Mouse (Mus musculus) R1 (cell line): Measurements from ENCODE around the gene Cflar.

Source experiments
- DNase-seq: peaks from one replicate; pipeline ENCODE4 v3.0.0-alpha.2; 2018; ENCODE audit warnings: low read depth, low spot score

Cflar gene

DNA sequence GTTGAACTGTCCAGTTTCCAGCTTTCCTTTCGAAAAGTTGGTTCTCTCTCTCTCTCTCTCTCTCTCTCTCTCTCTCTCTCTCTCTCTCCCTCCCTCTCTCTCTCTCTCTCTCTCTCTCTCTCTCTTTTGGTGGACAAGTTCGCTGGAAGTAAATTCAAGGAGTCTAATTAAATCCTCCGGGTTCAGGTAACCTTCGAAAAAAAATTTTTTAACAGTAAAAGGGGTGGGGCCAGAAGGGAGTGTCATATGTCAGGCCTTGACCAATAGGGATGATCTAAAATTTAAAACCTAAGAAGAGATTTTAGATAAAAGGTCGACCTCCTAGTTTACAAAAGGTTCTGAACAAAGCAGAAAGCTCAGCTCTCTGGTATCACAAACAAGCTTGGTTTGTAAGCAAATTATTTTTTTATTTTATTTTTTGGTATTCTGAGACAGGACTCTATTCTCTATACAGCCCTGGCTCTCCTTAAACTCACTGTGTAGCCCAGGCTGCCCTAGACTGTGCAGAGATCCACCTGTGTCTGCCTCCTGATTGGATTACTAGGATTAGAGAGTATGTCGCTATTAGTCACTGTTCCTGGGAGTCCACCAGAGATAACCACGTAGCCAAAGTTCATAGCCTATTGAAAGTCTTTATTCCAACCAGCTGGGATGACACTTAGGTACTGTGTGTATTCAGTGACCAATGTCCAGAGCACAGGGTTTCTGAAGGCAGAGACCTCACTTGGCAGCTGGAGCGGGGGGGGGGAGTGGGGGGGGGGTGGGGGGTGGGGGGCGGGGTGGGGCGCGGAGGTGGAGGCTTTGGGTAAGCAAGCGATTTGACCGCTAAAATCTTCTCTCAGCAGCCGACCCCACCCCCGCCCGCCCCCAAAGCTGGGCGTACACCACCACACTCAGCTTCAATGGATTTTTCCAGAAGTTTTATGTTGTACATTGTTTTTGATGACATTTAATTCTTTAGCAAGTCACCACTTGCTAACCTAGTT is 1.1 kb downstream of the Cflar start:
- DNase-seq: peak; percentile 71

GRCm38 (mm10) chr1:58713081-58713892 is 2.0 kb downstream of the Cflar start:
- DNase-seq: peak; percentile 85

- DNase-seq: no peak
Measured at GRCm38 (mm10) chr1:58713893-58714231, 2.6 kb downstream of the Cflar start.

- DNase-seq: no peak
Measured at GRCm38 (mm10) chr1:58714361-58714760, 3.1 kb downstream of the Cflar start.

GRCm38 (mm10) chr1:58715536-58715935 is 4.2 kb downstream of the Cflar start:
- DNase-seq: no peak

GRCm38 (mm10) chr1:58716162-58716882 is 5.0 kb downstream of the Cflar start:
- DNase-seq: no peak

GRCm38 (mm10) chr1:58716883-58717220 is 5.5 kb downstream of the Cflar start:
- DNase-seq: no peak

DNA sequence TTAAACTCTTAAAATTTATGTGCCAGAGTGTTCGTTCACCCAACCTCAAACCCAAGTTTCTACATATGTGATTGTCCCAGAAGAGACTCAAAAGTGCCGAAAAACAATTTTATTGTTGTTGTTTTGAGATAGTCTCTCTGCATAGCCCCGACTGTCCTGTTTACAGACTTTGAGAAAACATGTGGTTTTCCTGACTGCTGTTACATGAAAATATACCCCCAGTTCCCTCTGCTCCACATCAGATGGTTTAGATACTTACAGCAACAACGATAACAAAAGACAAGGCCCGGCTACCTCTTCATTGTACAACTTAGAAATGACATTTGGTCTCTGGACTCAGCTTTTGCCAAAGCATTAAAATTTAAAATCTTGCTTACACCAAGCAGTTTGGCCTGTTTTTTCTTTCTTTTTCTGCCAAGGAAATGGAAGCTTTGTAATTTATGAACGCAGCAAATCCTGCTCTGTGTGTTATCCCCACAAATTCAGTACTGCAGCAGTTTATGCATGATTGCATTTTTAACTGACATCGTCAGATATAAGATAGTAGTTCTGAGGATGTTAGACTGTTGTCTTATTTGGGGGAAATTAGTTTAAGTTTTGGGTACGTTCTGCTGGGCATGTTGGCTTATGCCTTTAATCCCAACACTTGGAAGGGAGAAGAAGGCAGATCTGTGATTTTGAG is 6.4 kb downstream of the Cflar start:
- no peak for DNase-seq

GRCm38 (mm10) chr1:58719356-58719945 is 8.1 kb downstream of the Cflar start:
- no peak for DNase-seq

- no peak for DNase-seq
Measured at GRCm38 (mm10) chr1:58720090-58720489, 8.8 kb downstream of the Cflar start.

GRCm38 (mm10) chr1:58720988-58721387 is 9.7 kb downstream of the Cflar start:
- DNase-seq: no peak

DNA sequence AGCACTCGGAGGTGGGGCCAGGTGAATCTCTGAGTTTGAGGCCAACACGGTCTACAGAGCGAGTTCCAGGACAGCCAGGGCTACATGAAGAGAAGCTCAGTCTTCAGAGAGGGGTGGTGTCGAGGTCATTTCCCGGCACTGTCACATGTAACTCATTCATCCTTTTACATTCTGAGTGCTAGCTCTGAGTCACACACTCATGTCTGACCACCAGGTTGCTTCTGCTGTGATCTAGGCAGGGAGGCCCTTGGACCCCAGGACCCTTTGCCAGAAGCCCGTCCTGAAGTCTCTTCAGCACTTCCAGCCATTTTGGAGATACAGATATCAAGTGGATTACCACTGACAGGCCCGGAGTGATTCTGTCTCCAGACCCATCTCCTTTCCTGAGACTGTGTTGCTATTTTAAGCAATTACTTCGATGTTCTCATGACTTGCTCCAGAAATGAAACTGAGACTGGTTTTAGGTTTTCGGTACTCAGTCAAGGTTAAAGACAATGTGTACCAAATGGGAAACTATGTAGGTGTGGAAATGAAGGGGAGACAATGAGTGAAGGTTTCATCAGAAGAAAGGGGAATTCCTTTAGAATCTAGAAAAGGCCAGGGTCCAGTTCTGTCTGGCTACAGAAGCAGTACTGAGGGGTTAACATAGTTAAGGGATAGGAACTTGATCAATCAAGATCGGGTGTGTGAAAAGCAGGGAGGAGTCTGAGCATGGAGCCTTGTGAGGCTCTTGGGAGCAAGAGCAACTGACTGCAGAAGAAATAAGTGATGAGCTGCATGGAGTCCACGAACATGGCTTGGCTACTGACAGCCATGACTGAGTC is 11.0 kb downstream of the Cflar start:
- no peak for DNase-seq

DNA sequence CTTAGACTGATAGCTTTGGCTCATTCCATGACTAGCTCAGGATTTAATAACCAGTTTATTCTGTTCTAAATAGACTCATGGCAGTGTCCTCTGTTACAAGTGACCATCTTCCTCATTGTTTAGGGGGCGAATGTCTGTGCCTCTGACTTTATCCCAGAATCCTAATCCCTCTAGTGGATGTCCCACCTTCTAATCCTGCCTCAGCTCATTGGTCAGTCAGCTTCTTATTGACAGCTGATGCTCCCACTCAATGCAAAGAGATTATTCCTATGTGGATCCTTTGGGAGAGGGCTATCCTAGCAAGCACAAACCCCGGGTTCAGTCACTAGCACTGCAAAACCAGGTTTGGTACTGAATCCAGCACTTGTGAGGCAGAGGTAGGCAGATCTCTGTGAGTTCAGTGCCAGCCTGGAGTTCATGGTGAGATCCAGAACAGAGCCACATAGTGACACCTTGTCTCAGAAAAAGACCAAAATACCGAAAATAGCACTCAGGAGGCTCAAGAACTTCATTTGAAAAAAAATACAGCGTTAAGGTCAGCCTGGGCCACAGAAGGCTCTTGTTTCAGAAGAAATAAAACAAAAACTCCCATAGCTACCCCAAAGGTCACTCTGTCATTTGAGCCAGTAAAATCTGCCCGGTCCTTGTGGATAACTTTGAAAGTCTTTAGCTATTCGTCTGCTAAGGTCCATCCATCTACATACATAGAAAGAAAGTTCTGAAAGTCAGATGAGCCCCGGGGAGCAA is 11.9 kb downstream of the Cflar start:
- no peak for DNase-seq

- DNase-seq: no peak
Measured at GRCm38 (mm10) chr1:58723809-58724405, 12.6 kb downstream of the Cflar start.

DNA sequence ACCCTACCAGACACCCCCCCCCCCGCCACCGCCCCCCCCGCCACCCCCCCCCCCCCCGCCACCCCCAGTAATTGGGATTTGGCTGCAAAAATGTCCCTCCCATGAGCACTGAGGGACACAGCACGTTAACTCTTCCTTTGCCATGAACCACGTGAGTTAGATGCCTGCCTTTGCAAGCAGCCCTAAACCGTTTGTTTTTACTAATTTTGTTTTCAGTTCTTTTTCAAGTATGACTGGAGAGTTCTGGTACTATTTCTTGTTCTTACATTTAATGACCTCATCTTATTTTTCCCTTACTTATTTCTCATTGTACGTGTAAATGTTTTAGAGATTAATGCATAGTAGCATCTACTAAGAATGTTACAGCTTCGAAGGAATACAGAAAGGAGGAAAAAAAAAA is 13.2 kb downstream of the Cflar start:
- DNase-seq: no peak

GRCm38 (mm10) chr1:58725095-58725494 is 13.8 kb downstream of the Cflar start:
- DNase-seq: no peak

GRCm38 (mm10) chr1:58725767-58726166 is 14.5 kb downstream of the Cflar start:
- DNase-seq: no peak

- DNase-seq: no peak
Measured at GRCm38 (mm10) chr1:58727019-58727746, 15.9 kb downstream of the Cflar start.
